Mouse (Mus musculus) CH12.LX (cell line): ENCODE results near the gene Pcp4l1.

ENCODE experiments used
- BHLHE40 ChIP-seq: IDR thresholded peaks from 2 replicates; pipeline ENCODE4 v1.6.1; 2011; ENCODE audit warnings: mild to moderate bottlenecking, low read depth, low read length, improper control_type of control experiment
- EP300 ChIP-seq: IDR thresholded peaks from 2 replicates; pipeline ENCODE4 v1.6.1; 2011; ENCODE audit warnings: low read length, improper control_type of control experiment
- POLR2AphosphoS2 ChIP-seq: IDR thresholded peaks from 2 replicates; pipeline ENCODE4 v1.6.1; 2011; ENCODE audit warnings: low read depth, low read length, improper control_type of control experiment
- RAD21 ChIP-seq: IDR thresholded peaks from 2 replicates; pipeline ENCODE4 v1.6.1; 2011; ENCODE audit warnings: low read depth, mild to moderate bottlenecking, low read length, improper control_type of control experiment, moderate library complexity

- TF ChIP-seq POLR2AphosphoS2 (no peak), RAD21 (no peak), BHLHE40 (no peak), EP300 (no peak)
These were observed 36.5 kb downstream of the Pcp4l1 start for GRCm38 (mm10) chr1:171159485-171159975.
